Mouse (Mus musculus) neural tube, embryonic 15.5 days (tissue): ENCODE results near the gene Pifo. TPM values are rescaled to one million over a fixed set of nuclear protein-coding genes. Genes with fewer than 3 reads are reported as not detected.

Experiments
- ATAC-seq: fragments of 200-750 bp; cut with Nextera tagmentation; 2 replicates; pipeline ENCODE4 v1.8.0; 2017; ENCODE audit warnings: mild to moderate bottlenecking, moderate TSS enrichment, moderate library complexity; ENCODE audit not compliant: low FRiP score
- H3K27ac ChIP-seq: fragments of 300-500 bp; sonication (generic); replicated peaks from 2 replicates; pipeline ENCODE4 v1.5.1; 2015; ENCODE audit warnings: mild to moderate bottlenecking, inconsistent platforms
- H3K27me3 ChIP-seq: fragments of 300-500 bp; sonication (generic); replicated peaks from 2 replicates; pipeline ENCODE4 v1.6.1; 2015; ENCODE audit warnings: inconsistent platforms
- H3K36me3 ChIP-seq: fragments of 300-500 bp; sonication (generic); 2 replicates; pipeline ENCODE4 v1.6.1; 2015; ENCODE audit warnings: inconsistent platforms
- H3K4me1 ChIP-seq: fragments of 300-500 bp; sonication (generic); 2 replicates; pipeline ENCODE4 v1.6.1; 2015; ENCODE audit warnings: inconsistent platforms
- H3K4me2 ChIP-seq: fragments of 300-500 bp; sonication (generic); 2 replicates; pipeline ENCODE4 v1.6.1; 2015; ENCODE audit warnings: inconsistent platforms, mild to moderate bottlenecking, moderate library complexity
- H3K4me3 ChIP-seq: fragments of 300-500 bp; sonication (generic); replicated peaks from 2 replicates; pipeline ENCODE4 v1.5.1; 2015; ENCODE audit warnings: mild to moderate bottlenecking, inconsistent platforms
- H3K9ac ChIP-seq: fragments of 300-500 bp; sonication (generic); replicated peaks from 2 replicates; pipeline ENCODE4 v1.6.1; 2015; ENCODE audit warnings: mild to moderate bottlenecking, inconsistent platforms
- H3K9me3 ChIP-seq: fragments of 300-500 bp; sonication (generic); replicated peaks from 2 replicates; pipeline ENCODE4 v1.6.1; 2016; ENCODE audit warnings: inconsistent platforms
- WGBS: fragments of 180-500 bp; shearing (Covaris S2); methylation state at CpG from one replicate; pipeline ENCODE4 v1.1.7; 2015; ENCODE audit warnings: mixed read lengths; 5-methylcytosine and 5-hydroxymethylcytosine counted together
- polyA plus RNA-seq: library from polyadenylated mRNA; unstranded; fragments of >200 nt; fragmentation: Nextera tagmentation; extraction: Ambion mirVana; gene quantifications from 2 replicates; pipeline ENCODE4 v1.2.1, GENCODE M21; 2015

The Pifo gene
- polyA plus RNA-seq, 1 experiment from 2014 or later, result 3.2 TPM

DNA sequence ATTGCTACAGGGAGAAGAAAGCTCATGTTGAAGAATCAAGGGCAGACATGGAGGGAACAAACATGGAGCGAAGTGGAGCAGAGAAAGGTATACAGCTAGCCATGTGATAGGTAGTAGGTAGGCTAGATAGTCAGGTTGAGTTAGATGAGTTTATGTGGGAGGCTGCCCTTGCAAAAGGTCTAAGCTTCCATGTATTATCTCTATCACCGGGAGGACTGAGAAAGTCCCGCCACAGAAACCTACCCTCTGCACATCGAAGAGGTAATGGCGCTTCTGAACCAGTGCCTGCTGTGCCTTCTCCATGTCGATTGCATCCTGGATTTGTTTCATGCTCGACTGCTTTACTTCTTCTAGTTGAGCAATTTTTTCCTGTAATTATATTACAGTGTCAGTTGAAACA, 63.1 kb downstream of the Pifo start:
- H3K9me3 ChIP-seq, result no peaks in the 10 kb centered on the region
- H3K36me3 ChIP-seq, result peaks cover 57% of the 10 kb centered on the region
- no peak overlapping the region for H3K27ac ChIP-seq
- 0 out of 2 replicates have a peak, but pooled peaks cover 3% of the 10 kb centered on the region for H3K4me1 ChIP-seq
- 96% methylated on average over 7 of the region's 7 CpGs for WGBS
- H3K27me3 ChIP-seq, result no peaks in the 10 kb centered on the region
- H3K9ac ChIP-seq, result no peak overlapping the region
- no peak overlapping the region for H3K4me2 ChIP-seq
- no peak for ATAC-seq
- H3K4me3 ChIP-seq, result no peak overlapping the region

Other genes with a start within 250 kb of the Pifo start
- gene Rap1a, start 213.3 kb downstream of the Pifo start, polyA plus RNA-seq, result 88.2 and 95.4 TPM in 2 replicates
- 0.27 and 0.42 TPM in 2 replicates for gene Adora3, start 143.8 kb downstream of the Pifo start, polyA plus RNA-seq
- gene Tmigd3, start 143.7 kb downstream of the Pifo start, polyA plus RNA-seq, result not detected in 2 replicates
- 0.54 and 1.8 TPM in 2 replicates for gene I830077J02Rik, start 82.0 kb downstream of the Pifo start, polyA plus RNA-seq
- gene Wdr77, start 55.3 kb downstream of the Pifo start, polyA plus RNA-seq, result 86.7 and 104 TPM in 2 replicates
- gene Atp5f1, start 54.5 kb downstream of the Pifo start, polyA plus RNA-seq, result 581 and 593 TPM in 2 replicates
- 3.6 and 4.3 TPM in 2 replicates for gene Ovgp1, start 40.9 kb downstream of the Pifo start, polyA plus RNA-seq
- not detected in 2 replicates for gene Chil5, start 18.2 kb upstream of the Pifo start, polyA plus RNA-seq
- gene Chia1, start 98.6 kb upstream of the Pifo start, polyA plus RNA-seq, result 0.84 and 1.0 TPM in 2 replicates
- gene Chil3, start 152.9 kb upstream of the Pifo start, polyA plus RNA-seq, result 0.40 TPM in 1 of 2 replicates, not detected in the other
- 0.38 TPM in 1 of 2 replicates, not detected in the other for gene Chil4, start 204.9 kb upstream of the Pifo start, polyA plus RNA-seq